Mouse (Mus musculus) c-Kit-positive CD71-positive TER-119-positive erythroid progenitor cells, embryonic 14.5 days (primary cell): ENCODE data around the gene Prss22.

Source experiments
- DNase-seq: peaks from one replicate; pipeline ENCODE4 v3.0.0-alpha.2; 2013; ENCODE audit warnings: low spot score

Prss22 gene

GRCm38 (mm10) chr17:23997901-23998300 is at the start of gene Prss22:
Prss22 (minus strand) TSS chr17:23998100.
- no peak for DNase-seq

- no peak for DNase-seq
Measured at GRCm38 (mm10) chr17:24046026-24046425, 48.1 kb upstream of the Prss22 start.

DNA sequence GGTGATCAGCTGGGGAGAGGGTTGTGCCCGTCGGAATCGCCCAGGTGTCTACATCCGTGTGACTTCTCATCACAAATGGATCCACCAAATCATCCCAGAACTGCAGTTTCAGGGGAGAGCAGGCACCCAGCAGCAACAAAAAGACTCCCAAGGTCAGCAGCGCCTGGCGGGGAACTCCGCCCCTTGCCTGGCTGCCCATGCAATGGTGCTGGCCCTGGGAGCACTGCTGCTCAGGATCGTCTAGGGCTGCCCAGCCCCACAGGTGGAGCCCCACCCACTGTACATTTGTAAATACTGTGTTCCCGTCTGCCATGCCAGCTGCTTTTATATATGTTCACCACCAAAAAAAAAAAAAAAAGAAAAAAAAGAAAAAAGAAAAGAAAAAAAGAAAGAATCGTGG is 47.7 kb upstream of the Prss22 start:
- no peak for DNase-seq

GRCm38 (mm10) chr17:24044482-24044881 is 46.6 kb upstream of the Prss22 start:
- DNase-seq, result no peak

DNA sequence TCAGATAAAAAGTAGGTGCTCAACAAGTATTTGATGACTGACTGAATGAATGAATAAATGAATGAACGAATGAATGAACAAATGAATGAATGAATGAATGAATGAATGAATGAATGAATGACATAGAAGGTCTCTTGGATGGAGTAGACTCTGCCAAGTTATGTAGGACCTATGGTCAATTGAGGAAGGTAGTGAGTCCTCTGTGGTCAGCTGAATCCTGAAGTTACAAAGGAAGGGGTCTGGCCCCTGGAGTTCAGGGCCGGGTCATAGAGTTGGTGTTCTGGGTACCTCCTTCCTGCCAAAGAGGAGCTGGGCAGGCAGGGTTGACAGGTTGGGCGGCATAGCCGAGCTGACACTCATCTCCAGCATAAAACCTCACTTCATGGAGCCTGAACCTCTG is 39.9 kb upstream of the Prss22 start, which contains the start of gene Prss27:
Prss27 (plus strand) TSS at position 301 of the 400 bp plus-strand sequence.
- no peak for DNase-seq

- DNase-seq, result no peak
Measured at GRCm38 (mm10) chr17:24037360-24037759, 39.5 kb upstream of the Prss22 start.

DNA sequence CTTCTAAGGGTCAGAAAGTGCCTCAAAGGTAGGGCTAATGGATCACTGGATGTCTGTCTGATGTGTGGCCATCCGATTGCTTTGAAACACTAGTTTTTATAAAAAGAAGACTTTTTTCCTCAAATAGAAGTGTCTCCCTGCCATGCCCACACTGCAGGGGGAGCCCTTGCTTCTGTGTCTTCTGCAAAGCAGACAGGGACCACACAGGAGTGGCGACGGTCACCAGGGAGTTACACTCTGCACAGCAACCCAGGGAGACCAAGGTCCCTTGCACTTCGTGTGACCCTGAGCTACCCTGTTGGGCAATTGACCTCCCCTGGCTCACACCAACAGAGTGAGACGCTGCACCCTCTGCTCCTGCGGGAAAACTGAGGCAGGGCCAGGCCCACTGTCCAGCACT is 39.1 kb upstream of the Prss22 start:
- no peak for DNase-seq

- DNase-seq, result no peak
Measured at GRCm38 (mm10) chr17:24035087-24035486, 37.2 kb upstream of the Prss22 start.

DNA sequence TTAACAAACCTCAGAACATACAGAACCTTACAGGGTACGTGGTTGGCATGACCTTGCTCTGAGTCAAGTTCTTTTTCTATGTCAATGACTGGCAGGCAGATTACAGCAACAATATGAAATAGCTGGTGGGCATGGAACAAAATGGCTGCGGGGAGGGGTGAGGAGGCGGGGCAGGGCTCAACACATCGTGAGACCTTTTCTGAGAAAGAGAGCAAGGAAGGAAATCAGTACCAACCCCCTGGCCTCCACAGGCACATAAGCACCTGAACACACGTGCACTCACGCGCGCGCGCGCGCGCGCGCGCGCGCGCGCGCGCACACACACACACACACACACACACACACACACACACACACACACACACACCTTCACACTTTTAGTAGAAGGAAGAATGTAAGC is 32.7 kb upstream of the Prss22 start:
- no peak for DNase-seq

DNA sequence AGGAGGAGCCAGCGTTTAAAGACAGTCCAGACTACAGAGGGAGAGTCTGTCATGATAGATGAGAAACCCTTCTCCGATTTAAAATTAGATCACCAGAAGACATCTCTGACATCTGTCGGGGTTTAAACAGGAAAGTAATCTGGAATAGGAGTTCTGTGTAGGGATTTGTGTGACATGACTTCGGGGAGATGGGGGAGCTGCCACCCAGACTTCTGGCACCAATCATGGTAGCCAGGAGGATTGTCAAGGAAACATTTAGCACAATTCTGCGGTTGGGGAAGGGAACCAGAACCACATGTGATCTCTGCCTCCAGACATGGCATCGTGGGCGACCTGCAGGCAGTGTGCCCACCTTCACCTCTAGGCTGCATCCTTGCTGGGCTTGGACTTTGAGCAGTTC is 31.6 kb upstream of the Prss22 start:
- no peak for DNase-seq

GRCm38 (mm10) chr17:24021375-24022199 is 23.7 kb upstream of the Prss22 start:
- peak; percentile 23 for DNase-seq

DNA sequence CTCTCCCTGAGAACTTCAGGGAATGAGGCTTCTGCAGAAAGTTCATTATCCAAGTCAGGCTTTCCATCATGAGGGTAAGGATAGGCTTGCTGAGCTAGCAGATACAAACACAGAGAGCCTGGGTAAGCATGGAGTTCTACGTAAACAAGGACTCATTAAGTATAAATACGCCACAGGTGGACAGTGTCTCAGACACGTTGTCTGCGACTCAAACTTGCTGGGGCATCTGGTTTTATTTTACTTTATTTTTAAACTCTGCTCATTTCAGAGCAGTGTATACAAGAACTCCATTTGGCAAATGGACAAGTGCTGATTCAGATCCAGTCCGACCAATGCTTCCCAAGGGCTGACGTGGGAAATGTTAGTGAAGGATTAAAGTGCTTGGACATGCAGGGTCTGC is 22.8 kb upstream of the Prss22 start:
- DNase-seq, result no peak

DNA sequence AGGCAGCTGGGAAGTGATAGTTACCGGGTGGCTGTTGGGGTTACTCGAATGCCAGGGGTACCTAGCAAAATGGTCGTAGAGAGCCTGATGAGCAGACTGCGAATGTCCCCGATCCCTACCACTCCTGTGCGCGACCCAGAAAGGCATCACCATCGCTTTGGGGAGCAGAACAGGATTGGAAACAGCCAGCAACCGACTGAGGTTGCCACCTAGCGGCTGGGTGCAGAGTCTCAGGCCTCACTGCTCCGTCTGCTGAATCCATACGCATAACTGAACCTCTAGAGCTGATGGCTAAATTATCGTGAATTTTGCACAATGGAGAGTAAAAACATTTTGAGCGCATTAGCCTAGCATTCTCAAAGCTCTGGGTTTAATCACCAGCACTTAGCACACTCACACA is 17.8 kb upstream of the Prss22 start:
- DNase-seq, result no peak

DNA sequence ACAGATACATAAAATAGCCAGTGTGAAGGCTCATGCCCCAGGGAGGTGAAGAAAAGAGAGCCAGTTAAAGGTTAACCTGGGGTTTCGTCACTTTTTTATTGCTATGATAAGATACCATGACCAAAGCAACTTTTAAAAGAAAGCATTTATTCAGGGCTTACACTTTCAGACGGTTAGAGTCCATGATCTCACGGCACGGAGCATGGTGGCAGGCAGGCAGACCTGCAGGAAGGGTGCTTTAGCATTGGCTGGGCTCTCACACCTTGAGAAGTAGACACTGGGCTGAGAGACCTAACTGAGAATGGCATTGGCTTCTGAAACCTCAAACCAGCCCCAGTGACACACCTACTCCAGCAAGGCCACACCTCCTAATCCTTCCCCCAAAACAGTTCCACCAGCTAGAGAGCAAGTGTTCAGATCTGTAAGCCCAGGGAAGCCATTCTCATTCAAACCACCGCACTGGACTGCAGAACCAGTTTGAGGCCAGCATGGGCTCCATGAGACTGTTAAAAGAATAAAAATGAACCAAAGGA is 16.6 kb upstream of the Prss22 start:
- no peak for DNase-seq

DNA sequence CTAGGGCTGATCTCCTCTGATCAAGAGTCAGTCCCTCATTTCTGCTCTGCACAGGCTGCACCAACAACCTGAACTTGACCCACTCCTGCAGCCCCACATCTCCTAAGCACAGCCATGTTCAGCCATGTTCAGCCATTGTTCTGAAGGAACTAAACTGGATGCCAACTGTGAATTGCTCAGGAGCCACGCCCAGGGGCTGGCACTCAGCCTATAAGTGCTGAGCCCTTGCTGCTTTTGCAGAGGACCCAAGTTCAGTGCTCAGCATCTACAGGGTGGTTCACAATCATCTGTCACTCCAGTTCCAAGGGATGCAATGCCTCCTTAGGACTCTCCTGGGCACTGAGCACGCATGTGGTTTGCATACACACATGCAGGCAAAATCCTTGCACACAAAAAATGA is 15.0 kb upstream of the Prss22 start:
- no peak for DNase-seq

- DNase-seq, result no peak
Measured at GRCm38 (mm10) chr17:24009617-24010016, 11.7 kb upstream of the Prss22 start.

- no peak for DNase-seq
Measured at GRCm38 (mm10) chr17:24008105-24008504, 10.2 kb upstream of the Prss22 start.

DNA sequence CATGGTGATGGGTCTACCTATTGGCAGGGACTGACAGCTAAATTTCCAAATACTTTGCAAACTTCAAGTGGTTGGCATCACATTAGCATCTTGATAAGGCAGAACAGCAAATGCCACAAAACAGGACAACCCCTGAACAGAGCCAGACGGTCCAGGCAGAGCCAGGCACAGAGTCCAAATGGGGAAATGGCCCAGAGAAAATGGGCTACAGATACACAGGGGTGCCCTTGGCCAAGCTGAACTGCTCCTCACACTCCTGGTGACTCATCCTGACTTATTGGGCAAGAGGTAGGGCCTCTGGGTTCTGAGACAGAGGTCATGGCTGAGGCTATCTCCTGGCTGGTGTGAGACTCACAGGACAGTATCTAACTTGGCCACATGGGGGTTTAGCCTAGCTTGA is 9.5 kb upstream of the Prss22 start:
- no peak for DNase-seq

- DNase-seq, result no peak
Measured at GRCm38 (mm10) chr17:24006930-24007329, 9.0 kb upstream of the Prss22 start.

DNA sequence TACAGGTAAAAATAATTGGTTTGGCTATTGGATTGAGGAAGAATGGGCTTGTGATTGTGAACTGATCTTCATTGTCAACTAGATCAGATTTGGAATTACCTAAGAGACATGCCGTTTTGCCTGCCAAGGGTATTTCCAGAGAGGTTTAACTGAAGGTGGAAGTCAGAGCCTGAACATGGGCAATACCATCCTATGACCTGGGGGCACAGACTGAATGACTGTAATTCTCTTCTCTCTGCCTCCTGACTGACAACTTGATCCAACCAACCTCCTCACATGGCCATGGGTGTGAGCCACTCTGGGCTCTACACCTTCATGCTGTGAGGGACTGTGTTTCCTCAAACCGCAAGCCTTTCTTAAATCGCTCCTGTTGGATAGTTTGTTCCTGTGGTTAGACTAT is 7.1 kb upstream of the Prss22 start:
- no peak for DNase-seq

DNA sequence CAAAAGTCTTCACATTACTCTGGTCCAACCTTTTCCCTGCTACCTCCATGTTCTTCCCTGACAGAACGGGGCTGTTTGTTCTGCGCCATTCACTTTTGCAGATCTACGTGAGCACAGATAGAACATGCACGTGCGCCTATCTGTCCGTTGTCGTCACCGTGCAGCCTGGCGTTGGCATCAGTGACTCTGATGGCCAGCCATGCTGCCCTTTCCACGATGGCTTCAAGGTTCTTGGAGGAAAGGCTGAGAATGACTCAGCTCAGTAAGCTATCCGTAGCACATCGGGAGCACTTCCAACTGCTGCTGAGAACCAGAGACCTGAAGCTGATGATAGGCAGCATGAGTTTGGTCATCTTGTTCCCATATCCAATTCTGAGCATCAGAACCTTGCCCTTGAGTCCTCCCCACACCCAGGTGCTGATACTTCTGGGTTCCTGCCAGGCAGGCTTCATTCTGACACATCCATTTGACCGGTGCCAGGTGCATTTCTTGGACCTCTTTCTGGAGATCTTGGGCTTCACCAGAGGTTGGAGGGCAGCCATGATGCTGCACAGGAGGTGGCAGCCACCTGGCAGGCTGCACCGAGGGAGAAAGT is 6.3 kb upstream of the Prss22 start:
- DNase-seq, result no peak

GRCm38 (mm10) chr17:24000404-24000803 is 2.5 kb upstream of the Prss22 start:
- no peak for DNase-seq

DNA sequence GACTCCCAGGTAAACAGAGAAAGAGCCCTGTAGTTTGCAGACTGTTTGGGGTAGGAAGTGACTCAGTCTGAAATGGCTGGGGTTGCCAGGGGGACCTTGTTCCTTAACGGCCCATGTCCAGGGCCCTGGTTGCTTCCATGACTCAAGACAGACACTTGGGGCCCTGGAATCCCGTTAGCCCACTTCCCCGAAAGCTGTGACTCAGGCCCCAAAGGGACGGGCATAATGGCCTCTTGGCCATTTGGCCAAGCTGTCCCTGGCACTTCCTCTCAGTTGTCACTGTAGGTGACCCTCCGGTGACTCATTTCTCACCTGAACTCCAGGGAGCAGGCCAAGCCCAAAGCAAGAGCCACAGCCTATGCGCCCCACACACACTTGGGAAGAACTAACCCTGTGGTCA is 483 bp upstream of the Prss22 start:
- DNase-seq, result no peak

GRCm38 (mm10) chr17:23995421-23995820 is 2.5 kb downstream of the Prss22 start:
- DNase-seq, result no peak
